18 mouse cellular contexts compared by ENCODE assay signal in genomic region chr17:27790015-27790414, GRCm38 (mm10). TPM values are rescaled to one million over a fixed set of nuclear protein-coding genes. Genes with fewer than 3 reads are reported as not detected.
DNase-seq lines count a peak whose midpoint lies in the region; ATAC-seq and TF ChIP-seq lines count a peak whose summit lies in the region.
"Had no signal": no experiment of that assay in that cellular context is flagged by ENCODE, and none has a peak within 500 bp of the region (broad histone marks: within the 10 kb centered on the region; RNA-seq: fewer than 3 reads in every experiment).

No protein-coding gene starts in this region.

- H3K4me2 ChIP-seq in hindbrain, embryonic 13.5 days, result no peak overlapping the region
- no peak overlapping the region for H3K4me2 ChIP-seq in hindbrain, embryonic 12.5 days (replicated peaks)
- no peak overlapping the region for H3K4me2 ChIP-seq in lung, postnatal 0 days (replicated peaks; ENCODE audit: low read depth, low read length)
- H3K4me2 ChIP-seq: limb, embryonic 15.5 days; lung, embryonic 15.5 days; midbrain, embryonic 15.5 days; neural tube, embryonic 15.5 days had no signal

- no peak for TF ChIP-seq EP300 in lung, postnatal 0 days (IDR thresholded peaks at IDR 0.05)

- H3K36me3 ChIP-seq in hindbrain, embryonic 13.5 days, result peaks cover 26% of the 10 kb centered on the region
- H3K36me3 ChIP-seq in hindbrain, embryonic 12.5 days, result peaks cover 23% of the 10 kb centered on the region
- H3K36me3 ChIP-seq in lung, postnatal 0 days (ENCODE audit: insufficient read depth, low read length), result 0 out of 2 replicates have a peak, but pooled peaks cover 5% of the 10 kb centered on the region

- TF ChIP-seq CTCF in lung, postnatal 0 days (IDR thresholded peaks at IDR 0.05), result no peak

- WGBS in hindbrain, embryonic 13.5 days, result 91% methylated on average over 5 of the region's 5 CpGs
- 96% methylated on average over 5 of the region's 5 CpGs for WGBS in hindbrain, embryonic 12.5 days
- WGBS in lung, postnatal 0 days, result 81% methylated on average over 5 of the region's 5 CpGs

- H3K9ac ChIP-seq in hindbrain, embryonic 13.5 days, result no peak overlapping the region
- no peak overlapping the region for H3K9ac ChIP-seq in hindbrain, embryonic 12.5 days
- H3K9ac ChIP-seq in lung, postnatal 0 days (replicated peaks; ENCODE audit: low read depth), result no peak overlapping the region
- H3K9ac ChIP-seq: limb, embryonic 15.5 days; lung, embryonic 15.5 days; midbrain, embryonic 15.5 days; neural tube, embryonic 15.5 days had no signal

- no peaks in the 10 kb centered on the region for H3K27me3 ChIP-seq in hindbrain, embryonic 13.5 days
- no peaks in the 10 kb centered on the region for H3K27me3 ChIP-seq in hindbrain, embryonic 12.5 days
- H3K27me3 ChIP-seq in lung, postnatal 0 days (replicated peaks; ENCODE audit: insufficient read depth, low read length), result no peaks in the 10 kb centered on the region
- H3K27me3 ChIP-seq: limb, embryonic 15.5 days; lung, embryonic 15.5 days; midbrain, embryonic 15.5 days; neural tube, embryonic 15.5 days had no signal

- H3K4me1 ChIP-seq in hindbrain, embryonic 13.5 days (replicated peaks), result peaks cover 4% of the 10 kb centered on the region; the same call in 1 of the 2 replicates
- H3K4me1 ChIP-seq in hindbrain, embryonic 12.5 days, result peaks cover 3% of the 10 kb centered on the region; the same call in 1 of the 2 replicates
- H3K4me1 ChIP-seq in lung, postnatal 0 days (ENCODE audit: insufficient read depth, low read depth, low read length), result no peaks in the 10 kb centered on the region
- H3K4me1 ChIP-seq: forebrain, embryonic 10.5 days; midbrain, embryonic 15.5 days had no signal

- DNase-seq in lung, postnatal 0 days (ENCODE audit: low spot score), result peak; percentile 22
- DNase-seq in lung, postnatal 25 days (ENCODE audit: low spot score), result no peak
- no peak for DNase-seq in embryo, embryonic 10 days (ENCODE audit: low spot score)
- DNase-seq in cerebellum, postnatal 36 days, result no peak
- DNase-seq: adrenal gland, adult 2 months; cerebellum, postnatal 10 days; gastrocnemius, postnatal 25 days; spleen, adult 18-20 months; thymus, postnatal 4 days had no signal

- H3K4me3 ChIP-seq in hindbrain, embryonic 13.5 days, result no peak overlapping the region
- no peak overlapping the region for H3K4me3 ChIP-seq in hindbrain, embryonic 12.5 days
- H3K4me3 ChIP-seq in lung, postnatal 0 days (ENCODE audit: low read depth, low read length), result no peak overlapping the region
- H3K4me3 ChIP-seq: forebrain, embryonic 10.5 days; heart, embryonic 10.5 days; limb, embryonic 15.5 days; lung, embryonic 15.5 days; midbrain, embryonic 15.5 days; neural tube, embryonic 15.5 days had no signal

- H3K9me3 ChIP-seq in hindbrain, embryonic 13.5 days, result no peaks in the 10 kb centered on the region
- H3K9me3 ChIP-seq in hindbrain, embryonic 12.5 days (replicated peaks), result no peaks in the 10 kb centered on the region
- no peaks in the 10 kb centered on the region for H3K9me3 ChIP-seq in lung, postnatal 0 days (ENCODE audit: low read length)
- H3K9me3 ChIP-seq: forebrain, embryonic 10.5 days; heart, embryonic 10.5 days; limb, embryonic 15.5 days; lung, embryonic 15.5 days; midbrain, embryonic 15.5 days; neural tube, embryonic 15.5 days had no signal

- H3K27ac ChIP-seq in hindbrain, embryonic 13.5 days, result peak overlapping the region; percentile 18; the same call in 1 of the 2 replicates
- H3K27ac ChIP-seq in hindbrain, embryonic 12.5 days, result no peak overlapping the region
- H3K27ac ChIP-seq in lung, postnatal 0 days (ENCODE audit: low read length), result no peak overlapping the region
- H3K27ac ChIP-seq: forebrain, embryonic 10.5 days; heart, embryonic 10.5 days; limb, embryonic 15.5 days; lung, embryonic 15.5 days; midbrain, embryonic 15.5 days; neural tube, embryonic 15.5 days had no signal

- no peak for ATAC-seq in hindbrain, embryonic 13.5 days (ENCODE audit: low FRiP score)
- no peak for ATAC-seq in hindbrain, embryonic 12.5 days (ENCODE audit: low FRiP score)
- ATAC-seq in lung, postnatal 0 days, result no peak
- 0 out of 2 replicates have a peak, but pooled peaks have one; percentile 24 for ATAC-seq in megakaryocyte, adult 5-6 weeks (ENCODE audit: poor library complexity, severe bottlenecking)
- ATAC-seq: midbrain, embryonic 15.5 days had no signal

RNA-seq across cellular contexts. Expression of gene D17Wsu92e, which starts 30.4 kb away (rescaled TPM):
- 10.0 and 10.1 TPM in 2 replicates for polyA plus RNA-seq in hindbrain, embryonic 13.5 days (2015; fragmentation: Nextera tagmentation; extraction: Ambion mirVana)
- polyA plus RNA-seq in hindbrain, embryonic 12.5 days (2016; fragmentation: Nextera tagmentation; extraction: Ambion mirVana), result 11.8 and 13.7 TPM in 2 replicates
- polyA plus RNA-seq in lung, postnatal 0 days (2015; fragmentation: Nextera tagmentation; extraction: Ambion mirVana), result 17.6 and 20.3 TPM in 2 replicates
- 40.4 and 43.6 TPM in 2 replicates for total RNA-seq in megakaryocyte, adult 5-6 weeks (2015)
- total RNA-seq in megakaryocyte, adult 5-6 weeks (2017), result 60.4 and 72.7 TPM in 2 replicates

RNA-seq across cellular contexts. Expression of gene Snrpc, which starts 47.9 kb away (rescaled TPM):
- polyA plus RNA-seq in hindbrain, embryonic 13.5 days (2015; fragmentation: Nextera tagmentation; extraction: Ambion mirVana), result 260 and 270 TPM in 2 replicates
- 299 and 327 TPM in 2 replicates for polyA plus RNA-seq in hindbrain, embryonic 12.5 days (2016; fragmentation: Nextera tagmentation; extraction: Ambion mirVana)
- polyA plus RNA-seq in lung, postnatal 0 days (2015; fragmentation: Nextera tagmentation; extraction: Ambion mirVana), result 172 and 185 TPM in 2 replicates
- 109 and 136 TPM in 2 replicates for total RNA-seq in megakaryocyte, adult 5-6 weeks (2015)
- 97.1 and 98.6 TPM in 2 replicates for total RNA-seq in megakaryocyte, adult 5-6 weeks (2017)
